11 mouse cellular contexts compared by ENCODE assay signal in the genomic region with DNA sequence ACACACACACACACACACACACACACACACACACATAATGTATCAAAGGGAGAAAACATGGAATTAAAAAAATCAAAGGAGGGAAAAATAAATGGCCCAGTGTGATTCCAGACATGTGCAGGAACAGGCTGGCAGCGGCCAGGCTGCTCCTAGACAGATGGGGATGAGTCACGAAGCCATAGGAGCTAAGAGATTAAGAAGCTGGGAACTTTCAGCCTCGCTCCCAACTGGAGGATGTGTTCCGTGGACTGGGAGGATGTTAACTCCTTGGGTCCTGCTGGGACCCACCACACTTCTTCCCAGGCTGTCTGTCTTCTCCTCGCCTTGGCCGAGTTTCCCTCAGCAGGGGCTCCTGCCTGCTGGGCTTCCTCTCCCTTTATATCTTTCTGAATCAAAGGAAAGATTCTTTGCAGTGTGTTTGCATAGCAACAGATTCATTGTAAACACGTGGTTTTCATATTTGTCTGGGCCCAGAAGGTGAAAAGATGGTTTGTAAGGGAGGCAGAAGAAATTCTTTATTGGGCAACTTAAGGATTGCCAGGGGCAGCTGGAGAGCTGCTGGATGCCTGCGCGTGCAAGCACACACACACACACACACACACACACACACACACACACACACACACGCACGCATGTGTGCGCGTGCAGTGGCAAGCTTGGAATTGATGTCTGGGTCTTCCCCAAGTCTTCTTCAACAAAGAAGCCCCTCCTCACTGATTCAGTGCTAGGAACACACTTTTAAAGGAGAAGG.
DNase-seq lines count a peak whose midpoint lies in the region; ATAC-seq lines count a peak whose summit lies in the region.
"Had no signal": no experiment of that assay in that cellular context is flagged by ENCODE, and none has a peak within 500 bp of the region (broad histone marks: within the 10 kb centered on the region; RNA-seq: fewer than 3 reads in every experiment).

No protein-coding gene starts in this region.

- 72% methylated on average over 13 of the region's 13 CpGs for WGBS in forebrain, embryonic 12.5 days
- 52% methylated on average over 12 of the region's 13 CpGs for WGBS in forebrain, embryonic 15.5 days
- 64% methylated on average over 13 of the region's 13 CpGs for WGBS in midbrain, embryonic 13.5 days
- WGBS in midbrain, embryonic 15.5 days, result 54% methylated on average over 13 of the region's 13 CpGs
- WGBS in stomach, embryonic 16.5 days, result 49% methylated on average over 13 of the region's 13 CpGs

- peaks cover 77% of the 10 kb centered on the region for H3K27me3 ChIP-seq in forebrain, embryonic 12.5 days
- H3K27me3 ChIP-seq in forebrain, embryonic 15.5 days, result peaks cover 32% of the 10 kb centered on the region; the same call in 1 of the 2 replicates
- H3K27me3 ChIP-seq in midbrain, embryonic 13.5 days, result peaks cover 6% of the 10 kb centered on the region; the same call in 1 of the 2 replicates
- no peaks in the 10 kb centered on the region for H3K27me3 ChIP-seq in midbrain, embryonic 15.5 days (replicated peaks)
- no peaks in the 10 kb centered on the region for H3K27me3 ChIP-seq in stomach, embryonic 16.5 days (ENCODE audit: control insufficient read depth, insufficient read depth, low read length)
- H3K27me3 ChIP-seq: embryonic facial prominence, embryonic 12.5 days; heart, embryonic 15.5 days had no signal

- H3K4me3 ChIP-seq in forebrain, embryonic 12.5 days (replicated peaks), result no peak overlapping the region
- H3K4me3 ChIP-seq in forebrain, embryonic 15.5 days, result no peak overlapping the region
- H3K4me3 ChIP-seq in midbrain, embryonic 13.5 days (replicated peaks), result no peak overlapping the region
- no peak overlapping the region for H3K4me3 ChIP-seq in midbrain, embryonic 15.5 days
- no peak overlapping the region for H3K4me3 ChIP-seq in stomach, embryonic 16.5 days (replicated peaks; ENCODE audit: low read length)
- H3K4me3 ChIP-seq: embryonic facial prominence, embryonic 12.5 days; heart, embryonic 15.5 days; left cerebral cortex, adult 2 months had no signal

- no peak overlapping the region for H3K9ac ChIP-seq in forebrain, embryonic 12.5 days
- no peak overlapping the region for H3K9ac ChIP-seq in forebrain, embryonic 15.5 days (replicated peaks)
- no peak overlapping the region for H3K9ac ChIP-seq in midbrain, embryonic 13.5 days (replicated peaks)
- no peak overlapping the region for H3K9ac ChIP-seq in midbrain, embryonic 15.5 days
- H3K9ac ChIP-seq in stomach, embryonic 16.5 days (ENCODE audit: low read length), result no peak overlapping the region
- H3K9ac ChIP-seq: embryonic facial prominence, embryonic 12.5 days; heart, embryonic 15.5 days had no signal

- H3K4me2 ChIP-seq in forebrain, embryonic 12.5 days, result no peak overlapping the region
- no peak overlapping the region for H3K4me2 ChIP-seq in forebrain, embryonic 15.5 days (replicated peaks)
- H3K4me2 ChIP-seq in midbrain, embryonic 13.5 days (replicated peaks), result no peak overlapping the region
- no peak overlapping the region for H3K4me2 ChIP-seq in midbrain, embryonic 15.5 days
- no peak overlapping the region for H3K4me2 ChIP-seq in stomach, embryonic 16.5 days (ENCODE audit: low read depth, low read length)
- H3K4me2 ChIP-seq: embryonic facial prominence, embryonic 12.5 days; heart, embryonic 15.5 days had no signal

- ATAC-seq in forebrain, embryonic 12.5 days (ENCODE audit: low FRiP score), result no peak
- ATAC-seq in forebrain, embryonic 15.5 days (replicated peaks), result no peak
- 0 out of 2 replicates have a peak, but pooled peaks have one; percentile 27 for ATAC-seq in midbrain, embryonic 13.5 days
- no peak; the same call in 1 of the 2 replicates for ATAC-seq in midbrain, embryonic 15.5 days (replicated peaks)
- ATAC-seq in stomach, embryonic 16.5 days (ENCODE audit: insufficient read depth, low FRiP score), result peak; percentile 52; the same call in 1 of the 2 replicates

- H3K27ac ChIP-seq in forebrain, embryonic 12.5 days, result peak overlapping the region; percentile 8; the same call in 1 of the 2 replicates
- H3K27ac ChIP-seq in forebrain, embryonic 15.5 days (replicated peaks), result no peak overlapping the region
- no peak overlapping the region for H3K27ac ChIP-seq in midbrain, embryonic 13.5 days
- H3K27ac ChIP-seq in midbrain, embryonic 15.5 days, result no peak overlapping the region
- peak overlapping the region; percentile 8; the same call in 1 of the 2 replicates for H3K27ac ChIP-seq in stomach, embryonic 16.5 days (ENCODE audit: low read length)
- H3K27ac ChIP-seq: embryonic facial prominence, embryonic 12.5 days; left cerebral cortex, adult 2 months had no signal

- H3K9me3 ChIP-seq in forebrain, embryonic 12.5 days, result no peaks in the 10 kb centered on the region
- H3K9me3 ChIP-seq in forebrain, embryonic 15.5 days, result no peaks in the 10 kb centered on the region
- H3K9me3 ChIP-seq in midbrain, embryonic 13.5 days, result no peaks in the 10 kb centered on the region
- no peaks in the 10 kb centered on the region for H3K9me3 ChIP-seq in midbrain, embryonic 15.5 days
- H3K9me3 ChIP-seq in stomach, embryonic 16.5 days (replicated peaks; ENCODE audit: control insufficient read depth, low read length), result no peaks in the 10 kb centered on the region
- H3K9me3 ChIP-seq: embryonic facial prominence, embryonic 12.5 days; heart, embryonic 15.5 days had no signal

- H3K36me3 ChIP-seq in forebrain, embryonic 12.5 days (replicated peaks), result no peaks in the 10 kb centered on the region
- H3K36me3 ChIP-seq in forebrain, embryonic 15.5 days, result no peaks in the 10 kb centered on the region
- no peaks in the 10 kb centered on the region for H3K36me3 ChIP-seq in midbrain, embryonic 13.5 days
- H3K36me3 ChIP-seq in midbrain, embryonic 15.5 days (replicated peaks), result no peaks in the 10 kb centered on the region
- 0 out of 2 replicates have a peak, but pooled peaks cover 14% of the 10 kb centered on the region for H3K36me3 ChIP-seq in stomach, embryonic 16.5 days (ENCODE audit: control insufficient read depth, insufficient read depth, low read length)

- H3K4me1 ChIP-seq in forebrain, embryonic 12.5 days, result peaks cover 10% of the 10 kb centered on the region; the same call in 1 of the 2 replicates
- no peaks in the 10 kb centered on the region for H3K4me1 ChIP-seq in forebrain, embryonic 15.5 days
- H3K4me1 ChIP-seq in midbrain, embryonic 13.5 days (replicated peaks), result peaks cover 4% of the 10 kb centered on the region; the same call in 1 of the 2 replicates
- peaks cover 4% of the 10 kb centered on the region for H3K4me1 ChIP-seq in midbrain, embryonic 15.5 days
- 0 out of 2 replicates have a peak, but pooled peaks cover 4% of the 10 kb centered on the region for H3K4me1 ChIP-seq in stomach, embryonic 16.5 days (ENCODE audit: control insufficient read depth, insufficient read depth, low read length)

- DNase-seq in left cerebral cortex, adult 18-20 months (ENCODE audit: low spot score in 2 of 2), result peak; percentile 48 to 53
- DNase-seq in gastrocnemius, adult 8-10 months (ENCODE audit: low spot score in 2 of 2), result no peak
- DNase-seq in spleen, adult 12 weeks (ENCODE audit: low spot score), result no peak

Comparison
In these comparisons a context has a peak if more than half of its experiments do, and no peak if none do; other contexts are left out.
1. ATAC-seq: peak in midbrain, embryonic 13.5 days (single experiment) and stomach, embryonic 16.5 days (single experiment); none in forebrain, embryonic 12.5 days (single experiment), forebrain, embryonic 15.5 days (single experiment) and midbrain, embryonic 15.5 days (single experiment).
2. H3K27ac ChIP-seq: peak in forebrain, embryonic 12.5 days (single experiment) and stomach, embryonic 16.5 days (single experiment); none in forebrain, embryonic 15.5 days (single experiment), midbrain, embryonic 13.5 days (single experiment) and midbrain, embryonic 15.5 days (single experiment).
3. DNase-seq: peak in left cerebral cortex, adult 18-20 months (2 of 2); none in gastrocnemius, adult 8-10 months (0 of 2) and spleen, adult 12 weeks (single experiment).